Mouse (Mus musculus) lung, postnatal 0 days (tissue): Measurements from ENCODE around the gene Tab1. TPM values are rescaled to one million over a fixed set of nuclear protein-coding genes. Genes with fewer than 3 reads are reported as not detected.
A peak's percentile ranks its signal among the peaks of the same experiment; 100 is the strongest.

Source experiments
- ATAC-seq: fragments of 200-750 bp; cut with Nextera tagmentation; 2 replicates; pipeline ENCODE4 v1.8.0; 2017; ENCODE audit warnings: moderate library complexity
- DNase-seq: peaks from one replicate; pipeline ENCODE4 v3.0.0-alpha.2; 2016; ENCODE audit warnings: low spot score
- H3K27ac ChIP-seq: fragments of 300-500 bp; sonication (generic); 2 replicates; pipeline ENCODE4 v1.5.1; 2014; ENCODE audit warnings: antibody characterized with exemption, mild to moderate bottlenecking, low read length, mixed read lengths
- H3K27me3 ChIP-seq: fragments of 300-500 bp; sonication (generic); replicated peaks from 2 replicates; pipeline ENCODE4 v1.6.1; 2014; ENCODE audit warnings: low read length, mixed read lengths; ENCODE audit not compliant: insufficient read depth
- H3K36me3 ChIP-seq: fragments of 300-500 bp; sonication (generic); 2 replicates; pipeline ENCODE4 v1.6.1; 2014; ENCODE audit warnings: low read length, mixed read lengths; ENCODE audit not compliant: insufficient read depth
- H3K4me1 ChIP-seq: fragments of 300-500 bp; sonication (generic); 2 replicates; pipeline ENCODE4 v1.6.1; 2014; ENCODE audit warnings: antibody characterized with exemption, low read depth, low read length, mixed read lengths; ENCODE audit not compliant: insufficient read depth
- H3K4me2 ChIP-seq: fragments of 300-500 bp; sonication (generic); replicated peaks from 2 replicates; pipeline ENCODE4 v1.6.1; 2014; ENCODE audit warnings: low read depth, mild to moderate bottlenecking, low read length, moderate library complexity, mixed read lengths
- H3K4me3 ChIP-seq: fragments of 300-500 bp; sonication (generic); 2 replicates; pipeline ENCODE4 v1.5.1; 2014; ENCODE audit warnings: low read depth, low read length
- H3K9ac ChIP-seq: fragments of 300-500 bp; sonication (generic); replicated peaks from 2 replicates; pipeline ENCODE4 v1.6.1; 2014; ENCODE audit warnings: low read depth, mild to moderate bottlenecking
- H3K9me3 ChIP-seq: fragments of 300-500 bp; sonication (generic); 2 replicates; pipeline ENCODE4 v1.6.1; 2016; ENCODE audit warnings: low read length, mixed read lengths
- CTCF ChIP-seq: IDR thresholded peaks from 2 replicates; pipeline ENCODE4 v1.5.1; 2016; ENCODE audit warnings: antibody characterized with exemption, mild to moderate bottlenecking
- EP300 ChIP-seq: IDR thresholded peaks from 2 replicates; pipeline ENCODE4 v1.6.1; 2016; ENCODE audit warnings: antibody characterized with exemption, mild to moderate bottlenecking, control low read depth
- WGBS: fragments of 180-500 bp; shearing (Covaris S2); extraction: QIAGEN DNeasy Blood & Tissue Kit; methylation state at CpG from one replicate; pipeline ENCODE4 v1.1.7; 2014; 5-methylcytosine and 5-hydroxymethylcytosine counted together
- polyA plus RNA-seq: library from polyadenylated mRNA; unstranded; fragments of >200 nt; fragmentation: Nextera tagmentation; extraction: Ambion mirVana; gene quantifications from 2 replicates; pipeline ENCODE4 v1.2.1, GENCODE M21; 2015

Gene Tab1
- polyA plus RNA-seq, 1 experiment from 2014 or later = 19.1 TPM

DNA sequence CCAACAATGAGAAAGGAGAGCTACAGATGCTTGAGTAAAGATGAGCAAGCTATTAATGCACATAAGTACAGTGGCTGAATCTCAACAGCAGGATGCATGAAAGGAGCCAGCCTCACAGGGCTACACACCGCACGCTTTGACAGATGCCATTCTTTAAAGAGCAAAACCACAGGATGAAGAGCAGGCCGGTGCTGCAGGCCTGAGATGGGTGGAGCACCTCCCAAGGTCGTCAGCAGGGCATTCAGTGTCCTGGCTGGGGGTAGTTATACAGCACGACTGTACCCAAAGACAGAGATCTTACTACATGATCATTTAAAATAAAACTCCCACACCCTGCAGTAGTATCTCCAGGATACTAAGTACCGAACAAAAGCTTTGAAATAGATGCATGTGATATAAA lies 13.2 kb downstream of the Tab1 start:
- no peaks in the 10 kb centered on the region for H3K9me3 ChIP-seq
- H3K4me3 ChIP-seq = no peak overlapping the region
- WGBS = 57% methylated on average over 6 of the region's 6 CpGs
- no peak for DNase-seq
- H3K27ac ChIP-seq = no peak overlapping the region
- H3K27me3 ChIP-seq = no peaks in the 10 kb centered on the region
- H3K9ac ChIP-seq = no peak overlapping the region
- H3K36me3 ChIP-seq = no peaks in the 10 kb centered on the region
- H3K4me2 ChIP-seq = no peak overlapping the region
- no peak for TF ChIP-seq EP300
- TF ChIP-seq CTCF = no peak
- no peaks in the 10 kb centered on the region for H3K4me1 ChIP-seq
- ATAC-seq = no peak

- no peak overlapping the region for H3K4me2 ChIP-seq
- DNase-seq (no peak), ATAC-seq (no peak)
- H3K4me1 ChIP-seq = no peaks in the 10 kb centered on the region
- no peaks in the 10 kb centered on the region for H3K9me3 ChIP-seq
- H3K27ac ChIP-seq = no peak overlapping the region
- H3K36me3 ChIP-seq = no peaks in the 10 kb centered on the region
- no peaks in the 10 kb centered on the region for H3K27me3 ChIP-seq
- H3K9ac ChIP-seq = no peak overlapping the region
- WGBS = 90% methylated on average over 14 of the region's 14 CpGs
- H3K4me3 ChIP-seq = no peak overlapping the region
- no peak for TF ChIP-seq EP300
- no peak for TF ChIP-seq CTCF
These were observed 14.2 kb downstream of the Tab1 start for GRCm38 (mm10) chr15:80147090-80147489.

DNA sequence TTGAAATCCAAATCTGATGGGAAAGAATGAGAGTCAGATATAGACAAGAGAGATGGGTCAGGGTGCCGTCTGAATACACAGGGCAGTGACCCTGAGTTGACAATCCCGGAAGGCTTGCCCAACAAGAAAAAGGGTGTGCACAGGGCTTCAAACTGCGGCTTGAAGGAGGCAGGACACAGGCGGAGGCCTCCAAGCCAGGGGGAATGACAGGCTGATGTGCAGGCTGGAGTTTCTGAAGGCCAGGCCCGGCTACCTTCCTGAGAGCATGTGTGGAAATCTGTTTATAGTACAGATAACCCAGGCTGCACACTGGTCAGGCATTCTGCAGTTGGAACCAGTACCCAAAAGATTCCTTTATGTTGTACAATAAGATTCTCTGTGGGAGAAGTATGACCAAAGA lies 14.6 kb downstream of the Tab1 start:
- H3K27me3 ChIP-seq = no peaks in the 10 kb centered on the region
- H3K27ac ChIP-seq = no peak overlapping the region
- H3K9ac ChIP-seq = no peak overlapping the region
- 59% methylated on average over 5 of the region's 5 CpGs for WGBS
- TF ChIP-seq EP300 (no peak), CTCF (no peak)
- no peaks in the 10 kb centered on the region for H3K36me3 ChIP-seq
- no peak overlapping the region for H3K4me3 ChIP-seq
- H3K9me3 ChIP-seq = no peaks in the 10 kb centered on the region
- DNase-seq = no peak
- H3K4me2 ChIP-seq = no peak overlapping the region
- no peaks in the 10 kb centered on the region for H3K4me1 ChIP-seq
- ATAC-seq = no peak

GRCm38 (mm10) chr15:80148565-80148964 lies 15.6 kb downstream of the Tab1 start:
- WGBS = 59% methylated on average over 8 of the region's 8 CpGs
- Histone ChIP-seq H3K9ac (no peak overlapping the region), H3K27ac (peak overlapping the region; percentile 20; the same call in 1 of the 2 replicates), H3K9me3 (no peaks in the 10 kb centered on the region), H3K4me2 (no peak overlapping the region), H3K4me3 (no peak overlapping the region), H3K4me1 (no peaks in the 10 kb centered on the region), H3K36me3 (no peaks in the 10 kb centered on the region), H3K27me3 (no peaks in the 10 kb centered on the region)
- ATAC-seq (peak; percentile 28; the same call in 1 of the 2 replicates), DNase-seq (peak; percentile 35)
- TF ChIP-seq CTCF (no peak), EP300 (no peak)

DNA sequence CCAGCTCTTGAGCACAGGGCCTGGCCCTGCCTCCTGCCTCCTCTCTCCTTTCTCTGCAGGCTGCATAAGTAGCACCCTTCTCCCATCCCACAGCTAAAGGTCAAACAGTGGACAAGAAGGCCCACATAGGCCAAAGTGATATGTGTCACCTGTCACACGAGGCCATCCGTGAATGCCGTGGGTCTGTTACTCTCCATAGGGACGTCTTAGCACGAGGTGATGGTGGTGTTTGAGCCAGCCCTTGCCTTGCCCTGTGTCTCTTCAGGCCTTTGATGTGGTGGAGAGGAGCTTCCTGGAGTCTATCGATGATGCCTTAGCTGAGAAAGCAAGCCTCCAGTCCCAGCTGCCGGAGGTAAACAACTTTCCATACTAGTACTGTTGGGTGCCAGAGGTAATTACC lies 16.6 kb downstream of the Tab1 start:
- no peak overlapping the region for H3K4me3 ChIP-seq
- H3K9me3 ChIP-seq = no peaks in the 10 kb centered on the region
- no peak overlapping the region for H3K9ac ChIP-seq
- no peaks in the 10 kb centered on the region for H3K4me1 ChIP-seq
- DNase-seq (no peak), ATAC-seq (no peak)
- WGBS = 81% methylated on average over 7 of the region's 7 CpGs
- H3K27me3 ChIP-seq = no peaks in the 10 kb centered on the region
- no peak for TF ChIP-seq EP300
- no peak for TF ChIP-seq CTCF
- H3K4me2 ChIP-seq = no peak overlapping the region
- H3K36me3 ChIP-seq = 0 out of 2 replicates have a peak, but pooled peaks cover 5% of the 10 kb centered on the region
- no peak overlapping the region for H3K27ac ChIP-seq

- Histone ChIP-seq H3K4me3 (no peak overlapping the region), H3K27ac (no peak overlapping the region; the same call in 1 of the 2 replicates), H3K27me3 (no peaks in the 10 kb centered on the region), H3K4me1 (0 out of 2 replicates have a peak, but pooled peaks cover 3% of the 10 kb centered on the region), H3K9ac (no peak overlapping the region), H3K36me3 (0 out of 2 replicates have a peak, but pooled peaks cover 8% of the 10 kb centered on the region), H3K4me2 (no peak overlapping the region), H3K9me3 (no peaks in the 10 kb centered on the region)
- DNase-seq (no peak), ATAC-seq (peak; percentile 41; the same call in 1 of the 2 replicates)
- WGBS = 65% methylated on average over 10 of the region's 10 CpGs
- TF ChIP-seq EP300 = no peak
- TF ChIP-seq CTCF = no peak
These were observed 19.7 kb downstream of the Tab1 start for GRCm38 (mm10) chr15:80152663-80153062.

DNA sequence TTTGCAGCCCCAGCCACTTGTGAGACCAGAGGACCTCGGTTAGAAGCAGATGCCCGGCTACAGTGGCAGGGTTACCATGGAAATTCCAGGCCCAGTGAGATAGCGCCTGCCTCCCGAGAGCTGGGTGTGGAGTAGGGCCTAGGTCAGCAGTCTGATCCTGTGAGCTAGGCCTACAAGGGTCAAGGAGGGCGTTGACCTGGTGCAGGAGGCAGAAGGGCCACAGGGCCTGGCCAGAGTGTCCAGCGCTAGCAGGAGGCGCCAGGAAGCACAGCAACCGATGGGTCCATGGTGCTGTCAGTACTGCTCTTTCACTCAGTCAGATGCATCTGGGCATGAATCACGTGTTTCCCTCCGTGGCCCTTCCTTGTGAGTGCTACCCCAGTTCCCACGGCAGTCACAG lies 20.8 kb downstream of the Tab1 start:
- no peak for DNase-seq
- no peak for ATAC-seq

More for the DNA sequence above, 20.8 kb downstream of the Tab1 start:
- no peak overlapping the region for H3K27ac ChIP-seq
- H3K4me2 ChIP-seq = no peak overlapping the region
- H3K4me1 ChIP-seq = peaks cover 3% of the 10 kb centered on the region; the same call in 1 of the 2 replicates
- H3K27me3 ChIP-seq = no peaks in the 10 kb centered on the region
- 71% methylated on average over 11 of the region's 11 CpGs for WGBS
- H3K36me3 ChIP-seq = 0 out of 2 replicates have a peak, but pooled peaks cover 8% of the 10 kb centered on the region
- no peak overlapping the region for H3K4me3 ChIP-seq
- TF ChIP-seq CTCF (no peak), EP300 (no peak)
- H3K9me3 ChIP-seq = no peaks in the 10 kb centered on the region
- H3K9ac ChIP-seq = no peak overlapping the region
